Mouse (Mus musculus) stomach, postnatal 0 days (tissue): ENCODE measurements around the gene Armh4.
"Not testable (repeated sequence)": the region's sequence is repeated elsewhere in the genome, so short reads cannot be mapped to it uniquely, and the experiment has no call there.

Experiments
- CTCF ChIP-seq: IDR thresholded peaks from 2 replicates; pipeline ENCODE4 v1.5.1; 2016; ENCODE audit warnings: antibody characterized with exemption, low read depth, mild to moderate bottlenecking, moderate library complexity
- EP300 ChIP-seq: optimal IDR thresholded peaks from 2 replicates; pipeline ENCODE3; 2016; ENCODE audit warnings: antibody characterized with exemption

DNA sequence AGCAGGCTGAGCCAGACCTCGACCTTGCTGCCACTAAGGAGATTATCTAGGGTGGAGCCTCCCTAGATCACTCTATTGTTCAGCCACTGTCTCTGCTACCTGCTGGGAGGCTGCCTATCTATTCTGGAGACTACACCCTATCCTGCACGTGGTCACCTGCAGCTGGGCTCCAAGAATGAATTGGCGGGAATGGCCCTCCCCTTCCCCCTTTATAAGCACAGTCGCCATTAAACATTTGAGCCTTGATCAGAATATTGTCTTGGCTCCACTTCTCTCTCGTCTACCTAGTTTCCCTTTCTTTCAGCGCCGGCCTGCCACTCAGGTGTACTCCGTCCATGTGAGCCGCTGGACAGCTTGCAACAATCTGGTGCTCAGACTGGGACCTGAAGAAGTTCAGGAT is 29.8 kb upstream of the Armh4 start:
- not testable (repeated sequence) for TF ChIP-seq CTCF, EP300
